ENCODE assay signal across 23 mouse cellular contexts in genomic region chr15:4139516-4139915, GRCm38 (mm10).
DNase-seq lines count a peak whose midpoint lies in the region; ATAC-seq and TF ChIP-seq lines count a peak whose summit lies in the region.
"Had no signal": no experiment of that assay in that cellular context is flagged by ENCODE, and none has a peak within 500 bp of the region (broad histone marks: within the 10 kb centered on the region; RNA-seq: fewer than 3 reads in every experiment).

No protein-coding gene starts in this region.

- 81% methylated on average over 12 of the region's 12 CpGs for WGBS in forebrain, postnatal 0 days
- WGBS in forebrain, embryonic 14.5 days, result 89% methylated on average over 12 of the region's 12 CpGs

- H3K27me3 ChIP-seq in forebrain, postnatal 0 days (ENCODE audit: insufficient read depth, low read length), result no peaks in the 10 kb centered on the region
- no peaks in the 10 kb centered on the region for H3K27me3 ChIP-seq in forebrain, embryonic 14.5 days (replicated peaks; ENCODE audit: control insufficient read depth, insufficient read depth, low read length)
- H3K27me3 ChIP-seq: CH12.LX; embryonic facial prominence, embryonic 12.5 days; heart, embryonic 13.5 days; liver, embryonic 12.5 days; lung, embryonic 15.5 days; neural tube, embryonic 13.5 days had no signal

- peak; percentile 75 for ATAC-seq in forebrain, postnatal 0 days
- ATAC-seq in forebrain, embryonic 14.5 days, result no peak
- ATAC-seq: liver, embryonic 12.5 days had no signal

- H3K9ac ChIP-seq in forebrain, postnatal 0 days, result no peak overlapping the region
- no peak overlapping the region for H3K9ac ChIP-seq in forebrain, embryonic 14.5 days (ENCODE audit: low read length)
- H3K9ac ChIP-seq: embryonic facial prominence, embryonic 12.5 days; heart, embryonic 13.5 days; liver, embryonic 12.5 days; lung, embryonic 15.5 days; neural tube, embryonic 13.5 days had no signal

- H3K27ac ChIP-seq in forebrain, postnatal 0 days (ENCODE audit: low read depth, low read length), result no peak overlapping the region
- no peak overlapping the region for H3K27ac ChIP-seq in forebrain, embryonic 14.5 days (ENCODE audit: low read depth, low read length)
- H3K27ac ChIP-seq in left cerebral cortex, adult 2 months, result peak overlapping the region; percentile 28
- H3K27ac ChIP-seq: embryonic facial prominence, embryonic 12.5 days; gastrocnemius, adult 2 months; heart, embryonic 13.5 days; liver, embryonic 12.5 days; lung, embryonic 15.5 days; neural tube, embryonic 13.5 days had no signal

- no peak for TF ChIP-seq CTCF in forebrain, postnatal 0 days (IDR thresholded peaks at IDR 0.05; ENCODE audit: low read depth)
- no peak for TF ChIP-seq CTCF in left cerebral cortex, adult 2 months (IDR thresholded peaks at IDR 0.05)

- no peaks in the 10 kb centered on the region for H3K4me1 ChIP-seq in forebrain, postnatal 0 days (ENCODE audit: insufficient read depth)
- H3K4me1 ChIP-seq in forebrain, embryonic 14.5 days (ENCODE audit: control insufficient read depth, insufficient read depth, low read length), result no peaks in the 10 kb centered on the region
- H3K4me1 ChIP-seq: embryonic facial prominence, embryonic 12.5 days; heart, embryonic 13.5 days; liver, embryonic 12.5 days; lung, embryonic 15.5 days; neural tube, embryonic 13.5 days had no signal

- no peaks in the 10 kb centered on the region for H3K9me3 ChIP-seq in forebrain, postnatal 0 days (ENCODE audit: low read length)
- no peaks in the 10 kb centered on the region for H3K9me3 ChIP-seq in forebrain, embryonic 14.5 days (replicated peaks; ENCODE audit: control insufficient read depth, low read length)
- H3K9me3 ChIP-seq: embryonic facial prominence, embryonic 12.5 days; heart, embryonic 13.5 days; liver, embryonic 12.5 days; lung, embryonic 15.5 days had no signal

- peak; percentile 16 for DNase-seq in forebrain, postnatal 0 days
- no peak for DNase-seq in forebrain, embryonic 14.5 days (ENCODE audit: low spot score)
- peak; percentile 27 to 47 for DNase-seq in left cerebral cortex, adult 18-20 months (ENCODE audit: low spot score in 2 of 2)
- DNase-seq in left cerebral cortex, postnatal 4 days, result no peak
- DNase-seq in left cerebral cortex, adult 2 months (ENCODE audit: extremely low spot score in 1 of 2, low spot score in 2 of 2), result peak in 1 of 2 experiments; percentile 57
- peak; percentile 47 to 49 for DNase-seq in right cerebral cortex, postnatal 10 days (ENCODE audit: low spot score in 2 of 2)
- DNase-seq in cerebellum, adult 9-10 months, result no peak
- no peak for DNase-seq in urinary bladder, postnatal 36 days (ENCODE audit: low spot score in 2 of 2)
- DNase-seq: adrenal gland, adult 2 months; cerebellum, adult 2 months; gastrocnemius, adult 2 months; heart, adult 11 months; heart, postnatal 4 days; kidney, adult 2 months; kidney, postnatal 25 days; spleen, adult 18-20 months; thymus, adult 2 months had no signal

- no peak overlapping the region for H3K4me2 ChIP-seq in forebrain, postnatal 0 days (ENCODE audit: low read depth)
- H3K4me2 ChIP-seq in forebrain, embryonic 14.5 days (ENCODE audit: low read length), result no peak overlapping the region
- H3K4me2 ChIP-seq: embryonic facial prominence, embryonic 12.5 days; heart, embryonic 13.5 days; liver, embryonic 12.5 days; lung, embryonic 15.5 days; neural tube, embryonic 13.5 days had no signal

- no peak overlapping the region for H3K4me3 ChIP-seq in forebrain, postnatal 0 days (ENCODE audit: low read depth, low read length)
- no peak overlapping the region for H3K4me3 ChIP-seq in forebrain, embryonic 14.5 days (ENCODE audit: low read depth, low read length)
- no peak overlapping the region for H3K4me3 ChIP-seq in left cerebral cortex, adult 2 months
- H3K4me3 ChIP-seq: embryonic facial prominence, embryonic 12.5 days; gastrocnemius, adult 2 months; heart, embryonic 13.5 days; liver, embryonic 12.5 days; lung, embryonic 15.5 days; neural tube, embryonic 13.5 days had no signal

- intact Hi-C loops in left cerebral cortex, postnatal 4 days (cut with DNase I), result no loop called here
- intact Hi-C loops in left cerebral cortex, adult 2 months (cut with DNase I), result no loop called here

- peaks cover 14% of the 10 kb centered on the region for H3K36me3 ChIP-seq in forebrain, postnatal 0 days (ENCODE audit: insufficient read depth)
- H3K36me3 ChIP-seq in forebrain, embryonic 14.5 days (ENCODE audit: control insufficient read depth, insufficient read depth, low read length), result peaks cover 5% of the 10 kb centered on the region; the same call in 1 of the 2 replicates
- H3K36me3 ChIP-seq: liver, embryonic 12.5 days had no signal

Comparison
In these comparisons a context has a peak if more than half of its experiments do, and no peak if none do; other contexts are left out.
1. DNase-seq: peak in forebrain, postnatal 0 days (single experiment), left cerebral cortex, adult 18-20 months (2 of 2) and right cerebral cortex, postnatal 10 days (2 of 2); none in forebrain, embryonic 14.5 days (single experiment), left cerebral cortex, postnatal 4 days (single experiment), cerebellum, adult 9-10 months (single experiment) and urinary bladder, postnatal 36 days (0 of 2).